Mouse (Mus musculus) MEL-GATA-1-ER (cell line): ENCODE measurements around the gene Enah.

Experiments used
- DNase-seq: peaks from one replicate; pipeline ENCODE4 v3.0.0-alpha.2; 2012; ENCODE audit warnings: low read depth; ENCODE audit errors: extremely low read depth

The Enah gene

DNA sequence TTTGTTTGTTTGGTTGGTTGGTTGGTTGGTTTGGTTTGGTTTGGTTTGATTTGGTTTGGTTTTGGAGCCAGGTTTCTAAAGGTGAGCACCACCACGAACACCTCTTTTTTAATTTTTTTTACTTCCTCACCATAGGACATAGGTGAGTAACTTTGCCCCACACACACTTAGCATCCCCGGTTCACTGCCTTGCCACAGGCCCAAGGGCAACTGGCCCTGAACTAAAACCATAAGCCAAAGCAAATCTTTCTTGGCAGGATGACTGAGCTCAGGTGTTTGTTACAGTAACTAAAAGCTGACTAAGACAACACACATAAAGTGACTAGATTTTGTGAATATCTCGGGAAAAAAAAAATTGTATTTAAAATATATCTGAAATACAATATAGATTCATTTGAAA lies 172.4 kb downstream of the Enah start:
- DNase-seq = no peak
